Mouse (Mus musculus) testis, adult 2 months (tissue): Measurements from ENCODE around the gene Lmtk2.

Source experiments
- CTCF ChIP-seq: fragments of 200-500 bp; IDR thresholded peaks from 2 replicates; pipeline ENCODE4 v1.5.1; 2012; ENCODE audit warnings: low read depth, mild to moderate bottlenecking, inconsistent platforms, low read length, moderate library complexity; ENCODE audit not compliant: control insufficient read depth, insufficient read depth, insufficient replicate concordance
- POLR2A ChIP-seq: fragments of 200-500 bp; IDR thresholded peaks from 2 replicates; pipeline ENCODE4 v1.6.1; 2012; ENCODE audit warnings: low read depth, mild to moderate bottlenecking, inconsistent platforms, low read length, moderate library complexity; ENCODE audit not compliant: control insufficient read depth

GRCm38 (mm10) chr5:144109201-144109600, 9.0 kb downstream of the Lmtk2 start:
- TF ChIP-seq CTCF: no peak
- TF ChIP-seq POLR2A: no peak
